Mouse (Mus musculus) NIH3T3 (cell line): ENCODE data around the gene Hspbap1.

ENCODE experiments used
- DNase-seq: peaks from one replicate; pipeline ENCODE4 v3.0.0-alpha.2; 2012; ENCODE audit warnings: low read depth

Hspbap1 gene

GRCm38 (mm10) chr16:35802163-35802562, 32.0 kb downstream of the Hspbap1 start:
- DNase-seq, result no peak

- no peak for DNase-seq
Observed at GRCm38 (mm10) chr16:35803723-35804122, 33.5 kb downstream of the Hspbap1 start.

- DNase-seq, result no peak
Observed at GRCm38 (mm10) chr16:35806973-35807662, 36.9 kb downstream of the Hspbap1 start.

DNA sequence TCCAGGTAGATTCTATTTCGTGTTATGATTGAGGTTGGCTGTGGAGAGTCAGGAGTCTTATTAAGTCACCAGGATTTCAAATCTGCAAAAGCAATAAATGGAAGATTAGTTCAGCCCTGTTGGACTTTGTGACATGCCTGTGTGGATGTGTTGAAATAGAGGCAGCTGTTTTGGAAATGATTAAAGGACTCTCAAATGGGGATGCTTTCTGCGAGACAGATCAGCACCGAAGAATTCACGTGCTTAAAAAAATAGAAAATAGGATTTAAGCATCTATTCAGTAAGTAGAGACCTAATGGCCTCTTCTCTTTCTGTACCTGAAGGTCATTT, 37.5 kb downstream of the Hspbap1 start:
- no peak for DNase-seq

DNA sequence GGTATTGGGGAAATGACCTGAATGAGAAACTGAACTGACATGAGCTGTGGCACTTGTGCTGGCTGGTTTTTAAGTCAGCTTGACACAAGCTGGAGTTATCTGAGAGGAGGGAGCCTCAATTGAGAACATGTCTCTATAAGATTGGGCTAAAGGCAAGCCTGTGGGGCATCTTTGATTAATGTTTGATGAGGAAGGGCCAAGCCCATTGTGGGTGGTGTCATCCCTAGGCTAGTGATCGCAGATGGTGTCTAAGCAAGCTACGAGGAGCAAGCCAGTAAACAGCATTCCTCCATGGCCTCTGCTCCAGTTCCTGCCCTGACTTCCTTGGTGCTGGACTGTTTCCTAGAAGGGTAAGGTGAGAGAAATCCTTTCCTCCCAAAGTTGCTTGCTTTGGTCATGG, 38.7 kb downstream of the Hspbap1 start:
- DNase-seq, result no peak

GRCm38 (mm10) chr16:35813119-35813518, 42.9 kb downstream of the Hspbap1 start:
- DNase-seq, result no peak

DNA sequence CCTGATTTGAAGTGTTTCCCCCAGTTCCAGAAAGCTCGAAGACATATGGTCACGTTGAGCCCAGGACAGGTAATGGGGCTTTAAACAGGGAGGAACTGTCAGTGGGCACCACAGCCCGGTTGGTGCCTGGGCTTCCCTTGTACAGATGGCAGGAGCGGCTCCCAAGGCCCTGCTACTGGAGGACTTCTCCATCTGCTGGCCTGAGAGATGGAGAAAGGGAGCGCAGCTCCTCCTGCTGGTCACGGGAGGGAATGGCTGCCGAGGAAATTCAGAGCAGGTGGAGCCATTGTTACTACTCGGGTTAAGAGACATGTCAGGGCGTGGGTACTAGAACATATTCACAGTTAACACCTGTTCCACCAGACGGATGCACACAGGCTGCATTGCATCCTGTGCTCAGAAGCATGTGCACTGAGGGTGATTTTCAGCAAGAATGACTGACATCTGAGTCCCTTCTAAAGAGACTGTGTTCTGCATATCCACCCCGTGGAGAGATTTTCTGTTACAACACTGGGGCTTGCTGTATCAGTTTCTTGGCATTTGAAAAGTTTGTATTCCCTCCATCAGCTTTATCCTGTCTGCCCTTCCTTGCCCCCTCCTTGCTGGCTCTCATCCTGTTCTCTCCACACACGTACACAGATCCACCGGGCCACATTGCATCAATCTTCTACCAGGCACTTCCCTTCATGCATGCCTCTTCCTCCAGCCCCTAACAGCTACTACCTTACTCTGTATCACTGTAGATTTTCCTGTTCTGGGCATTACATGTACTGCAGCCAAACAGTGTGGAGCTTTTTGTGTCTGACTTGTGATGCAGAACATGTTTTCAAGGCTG, 47.3 kb downstream of the Hspbap1 start:
- DNase-seq, result peak; percentile 84

DNA sequence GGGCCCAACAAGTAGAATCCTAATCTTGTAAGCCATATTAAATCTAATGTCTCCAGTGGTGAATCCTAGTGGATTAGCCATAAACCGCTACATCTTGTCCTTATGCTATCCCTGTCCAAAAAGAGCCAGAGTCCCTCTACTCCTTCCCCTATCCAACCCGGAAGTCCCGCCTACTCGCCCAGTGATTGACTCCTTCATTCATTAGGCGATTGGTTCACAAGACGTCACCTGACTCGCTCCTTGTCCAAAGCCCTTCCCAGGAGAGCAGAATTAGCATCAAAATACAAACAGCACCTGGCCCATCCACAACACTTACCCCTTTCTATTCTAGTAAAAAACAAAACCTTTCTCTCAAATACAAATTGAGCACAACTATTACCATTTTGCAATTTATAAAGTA, 59.8 kb downstream of the Hspbap1 start:
- no peak for DNase-seq

- DNase-seq, result no peak
Observed at GRCm38 (mm10) chr16:35832926-35833325, 62.8 kb downstream of the Hspbap1 start.

DNA sequence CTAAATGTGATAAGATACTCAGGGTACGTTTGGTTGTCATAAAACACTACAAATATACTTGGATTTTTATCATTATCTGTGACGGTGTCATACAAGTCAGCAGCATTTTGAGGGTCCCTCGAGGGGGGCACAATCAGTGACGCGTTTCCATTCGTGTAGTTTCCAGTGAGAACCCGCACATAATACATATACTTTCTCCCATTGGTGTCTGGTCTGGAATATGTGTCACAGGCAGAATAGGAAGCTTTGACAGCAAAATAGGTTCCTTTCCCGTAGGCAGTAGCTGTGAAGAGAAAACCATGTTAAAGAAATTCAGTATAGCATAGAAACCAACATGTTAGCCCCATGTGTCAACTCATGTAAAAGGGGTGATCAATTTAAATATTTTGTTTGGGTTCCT, 64.5 kb downstream of the Hspbap1 start:
- DNase-seq, result no peak

DNA sequence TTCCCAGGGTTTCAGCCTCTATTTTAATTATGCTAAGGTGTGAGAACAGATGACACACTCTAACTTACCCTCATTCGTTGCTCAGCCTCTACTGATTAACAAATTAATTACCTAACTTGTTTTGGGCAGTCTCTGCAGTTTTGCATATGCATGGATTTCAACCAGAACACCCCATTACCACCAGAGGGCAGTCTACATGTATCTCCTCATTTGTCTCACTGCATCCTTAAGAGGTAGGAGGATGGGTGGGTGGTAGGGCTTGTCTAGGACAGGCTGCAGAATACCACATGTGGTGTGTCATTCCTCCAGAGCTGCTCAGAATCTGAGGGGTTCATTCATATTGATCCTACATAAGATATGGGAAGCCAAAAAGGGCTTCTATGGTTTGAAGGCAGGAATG, 69.5 kb downstream of the Hspbap1 start:
- DNase-seq, result peak; percentile 70

GRCm38 (mm10) chr16:35847138-35847537, 77.0 kb downstream of the Hspbap1 start:
- DNase-seq, result no peak

GRCm38 (mm10) chr16:35855846-35856245, 85.7 kb downstream of the Hspbap1 start:
- no peak for DNase-seq

DNA sequence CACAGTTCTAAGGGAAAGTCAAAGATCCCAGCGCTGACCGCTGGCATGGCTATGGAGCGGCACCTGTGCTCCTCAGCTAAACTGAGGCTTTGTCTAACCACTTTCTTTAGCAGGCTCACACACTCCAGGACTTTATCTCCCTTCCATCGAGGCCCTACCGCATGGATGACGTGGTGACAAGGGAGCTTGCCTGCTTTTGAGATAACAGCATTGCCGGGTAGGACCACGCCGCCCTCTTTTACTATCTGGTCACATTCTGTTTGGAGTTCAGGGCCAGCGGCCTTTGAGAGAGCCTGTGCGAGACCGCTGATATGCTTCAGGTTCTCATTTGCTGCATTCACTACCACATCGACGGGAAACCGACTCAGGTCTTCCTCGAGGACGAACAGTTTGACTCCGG, 86.6 kb downstream of the Hspbap1 start:
- no peak for DNase-seq

- no peak for DNase-seq
Observed at GRCm38 (mm10) chr16:35860236-35860635, 90.1 kb downstream of the Hspbap1 start.

DNA sequence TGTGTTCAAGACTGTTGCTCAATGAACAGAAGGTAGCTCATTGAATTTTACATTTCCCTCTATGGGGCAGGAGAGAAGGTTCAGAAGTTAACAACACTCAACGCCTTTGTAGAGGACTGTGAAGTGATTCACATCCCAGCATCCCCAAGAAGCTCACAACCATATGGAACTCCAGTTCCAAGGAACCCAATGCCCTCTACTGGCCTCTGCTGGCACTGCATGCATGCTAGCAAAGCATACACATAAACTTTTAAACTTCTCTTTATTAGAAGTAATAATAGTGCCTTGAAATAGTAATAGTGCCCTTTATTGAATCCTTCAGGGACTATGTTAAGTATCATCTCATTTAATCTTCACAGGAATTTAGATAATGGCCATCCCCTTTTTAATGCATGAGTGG, 91.9 kb downstream of the Hspbap1 start:
- DNase-seq, result peak; percentile 17

DNA sequence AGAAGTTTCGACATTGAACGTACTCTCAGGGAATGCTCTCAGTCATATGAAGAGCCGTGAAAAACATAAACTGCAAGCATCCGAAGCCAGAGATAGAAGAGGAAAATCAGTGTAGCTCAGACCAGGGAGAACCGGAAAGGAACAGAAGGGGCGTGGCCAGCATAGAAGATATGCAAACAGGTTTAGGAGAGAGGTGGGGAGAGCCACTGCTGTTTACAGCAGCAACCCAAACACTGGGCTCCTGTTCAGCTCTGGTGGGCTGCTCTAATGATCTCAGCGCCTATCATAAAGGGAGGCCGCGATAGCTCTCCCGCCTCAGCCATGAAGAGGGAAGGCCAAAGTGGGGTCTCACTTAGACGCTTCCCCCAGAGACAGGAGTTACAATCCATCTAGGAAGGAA, 97.6 kb downstream of the Hspbap1 start:
- DNase-seq, result no peak

- peak; percentile 38 for DNase-seq
Observed at GRCm38 (mm10) chr16:35869126-35869525, 99.0 kb downstream of the Hspbap1 start.

DNA sequence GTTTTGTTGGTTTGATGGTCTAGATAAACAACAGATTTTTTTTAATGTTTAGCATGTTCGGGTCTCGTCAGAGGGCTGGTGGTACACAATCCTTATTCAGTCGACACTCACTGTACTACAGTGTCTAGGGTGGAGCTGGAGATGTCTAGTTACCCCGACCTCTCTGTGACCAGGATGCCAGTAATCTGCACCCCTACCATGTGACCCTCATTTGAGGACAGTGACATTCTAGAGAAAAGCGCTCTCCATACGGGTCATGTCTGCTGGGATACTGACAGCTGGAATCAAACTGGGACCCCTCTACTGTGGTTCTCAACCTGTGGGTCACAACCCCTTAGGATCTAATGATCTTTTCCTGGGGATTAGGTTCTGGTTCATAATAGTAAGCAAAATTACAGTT, 99.5 kb downstream of the Hspbap1 start:
- DNase-seq, result no peak

DNA sequence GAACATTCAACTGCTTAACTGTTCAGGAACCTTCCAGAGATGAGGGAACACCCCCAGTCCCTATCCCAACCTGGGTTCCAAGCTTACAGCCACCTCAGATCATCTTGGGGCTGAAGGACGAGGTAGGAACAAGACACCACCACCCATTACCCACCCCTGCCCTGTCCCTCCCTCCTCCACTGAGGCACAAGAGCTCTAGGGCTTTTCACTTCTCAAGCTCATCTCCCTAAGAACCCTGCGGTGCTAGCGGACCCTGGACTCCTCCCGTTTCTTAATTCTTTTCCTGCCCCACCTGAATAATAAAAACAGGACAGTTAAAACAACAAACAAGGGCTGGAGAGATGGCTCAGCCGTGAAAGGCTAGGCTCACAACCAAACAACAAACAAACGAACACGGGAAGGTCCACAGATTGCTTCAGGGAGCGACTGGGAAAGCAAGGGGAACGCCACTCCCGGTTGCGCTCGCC, 100.4 kb downstream of the Hspbap1 start:
- DNase-seq, result peak; percentile 46

DNA sequence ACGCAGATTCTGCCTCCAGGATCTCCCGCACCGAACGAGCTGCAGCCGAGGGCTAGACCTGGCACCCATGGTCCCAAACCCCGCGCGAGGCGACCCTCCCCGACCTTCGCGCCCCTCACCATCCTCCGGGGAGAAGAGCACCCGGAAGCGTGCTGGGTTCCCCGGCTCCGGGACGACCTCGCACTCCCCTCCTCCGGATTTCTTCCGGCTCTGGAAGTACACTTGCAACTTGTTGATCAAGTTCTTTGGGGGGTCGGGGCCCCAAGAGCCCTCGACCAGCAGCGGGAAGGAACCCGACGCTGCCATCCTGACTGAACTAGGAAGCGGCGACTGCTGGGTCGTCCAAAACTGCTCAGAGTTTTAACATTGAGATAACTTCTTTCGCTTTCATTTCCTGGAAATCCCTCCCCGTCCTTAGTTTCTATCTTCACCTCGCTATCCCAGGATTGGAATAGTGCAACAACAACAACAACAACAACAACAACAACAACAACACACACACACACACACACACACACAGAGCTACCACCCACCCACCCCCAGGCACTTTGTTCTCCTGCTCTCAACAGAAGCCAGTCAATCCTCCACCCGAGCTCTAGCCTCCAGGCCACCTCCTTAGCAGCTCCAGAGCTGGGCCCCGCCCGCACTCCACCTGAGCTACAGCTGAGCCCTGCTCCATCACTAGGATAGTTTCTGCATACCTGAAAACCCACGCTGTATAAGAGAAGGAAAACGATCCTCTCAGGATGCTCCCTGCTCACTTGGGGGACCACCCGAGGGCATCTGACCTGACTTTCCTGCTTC, 101.1 kb downstream of the Hspbap1 start, which contains the start of gene Parp14:
Parp14 (minus strand) TSS at position 497 of the 804 bp plus-strand sequence.
- peak; percentile 49 for DNase-seq

DNA sequence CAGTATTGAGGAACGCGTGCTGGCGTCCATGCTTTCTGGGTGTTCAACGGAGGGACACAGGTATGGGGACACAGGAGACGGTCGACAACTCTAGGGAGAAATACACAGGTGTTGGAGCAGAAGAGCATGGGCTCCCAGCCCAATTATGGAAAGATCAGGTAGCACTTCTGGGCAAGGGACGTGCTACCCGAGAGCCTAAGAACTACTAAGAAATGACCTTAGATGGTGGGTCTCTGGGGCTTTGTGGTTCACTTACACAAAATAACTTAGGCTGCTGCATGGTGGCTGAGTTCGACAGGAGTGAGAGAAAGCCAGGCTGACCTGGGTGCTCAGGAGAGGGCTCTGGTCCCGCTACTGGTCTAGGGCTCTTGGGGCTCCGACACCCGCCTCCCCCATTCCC, 101.7 kb downstream of the Hspbap1 start:
- DNase-seq, result no peak
